Mouse (Mus musculus): ENCODE data around the gene Gm10272. TPM values are rescaled to one million over a fixed set of nuclear protein-coding genes. Genes with fewer than 3 reads are reported as not detected.
"Not testable (repeated sequence)": the region's sequence is repeated elsewhere in the genome, so short reads cannot be mapped to it uniquely, and the experiment has no call there.

The Gm10272 gene
- polyA plus RNA-seq, 1 experiment, result not detected

GRCm38 (mm10) chr10:77752312-77752711, 45.9 kb downstream of the Gm10272 start:
- 53% methylated on average over 3 of the region's 3 CpGs for WGBS
- DNase-seq, result not testable (repeated sequence)

GRCm38 (mm10) chr10:77753448-77753847, 47.0 kb downstream of the Gm10272 start:
- TF ChIP-seq CTCF (IDR thresholded peaks at IDR 0.05; ENCODE audit: borderline replicate concordance, control insufficient read depth, extremely low read depth, insufficient read depth, low read length, poor library complexity) (no peak), POLR2A (IDR thresholded peaks at IDR 0.05; ENCODE audit: control insufficient read depth, extremely low read depth, insufficient read depth, low read length, poor library complexity) (no peak)
- Histone ChIP-seq H3K4me3 (ENCODE audit: control insufficient read depth, insufficient read depth, low read length) (no peak overlapping the region), H3K27me3 (ENCODE audit: control insufficient read depth, insufficient read depth, low read length) (no peaks in the 10 kb centered on the region), H3K4me1 (replicated peaks; ENCODE audit: control insufficient read depth, insufficient read depth, low read length) (no peaks in the 10 kb centered on the region), H3K36me3 (ENCODE audit: control insufficient read depth, insufficient read depth, low read length) (no peaks in the 10 kb centered on the region), H3K27ac (ENCODE audit: control insufficient read depth, insufficient read depth, low read length) (no peak overlapping the region)
- no peak for DNase-seq

More at GRCm38 (mm10) chr10:77752312-77752711, 45.9 kb downstream of the Gm10272 start:
- H3K4me3 ChIP-seq (ENCODE audit: control insufficient read depth, insufficient read depth, low read length); H3K4me1 ChIP-seq (replicated peaks; ENCODE audit: control insufficient read depth, insufficient read depth, low read length); H3K36me3 ChIP-seq (ENCODE audit: control insufficient read depth, insufficient read depth, low read length); H3K27ac ChIP-seq (ENCODE audit: control insufficient read depth, insufficient read depth, low read length); H3K27me3 ChIP-seq (ENCODE audit: control insufficient read depth, insufficient read depth, low read length): not testable (repeated sequence)

Other genes starting within 250 kb of the Gm10272 start
- 49.1 and 52.4 TPM in 2 replicates for gene Fam207a, start 190.8 kb upstream of the Gm10272 start, polyA plus RNA-seq (2012; rRNA removed)
- gene Itgb2, start 176.4 kb upstream of the Gm10272 start, polyA plus RNA-seq (2012; rRNA removed), result 304 and 334 TPM in 2 replicates
- gene Pttg1ip, start 124.9 kb upstream of the Gm10272 start, polyA plus RNA-seq (2012; rRNA removed), result 103 and 129 TPM in 2 replicates
- gene Sumo3, start 100.5 kb upstream of the Gm10272 start, polyA plus RNA-seq (2012; rRNA removed), result 236 and 248 TPM in 2 replicates
- not detected in 2 replicates for gene Gm49325, start 100.4 kb upstream of the Gm10272 start, polyA plus RNA-seq (2012; rRNA removed)
- gene Ube2g2, start 84.4 kb upstream of the Gm10272 start, polyA plus RNA-seq (2012; rRNA removed), result 52.0 and 52.6 TPM in 2 replicates
- 0.97 and 1.3 TPM in 2 replicates for gene Tspear, start 20.1 kb upstream of the Gm10272 start, polyA plus RNA-seq (2012; rRNA removed)
- gene Gm19402, start 15.9 kb upstream of the Gm10272 start, polyA plus RNA-seq (2012; rRNA removed), result not detected in 2 replicates
- not detected in 2 replicates for gene Gm9508, start 9.4 kb upstream of the Gm10272 start, polyA plus RNA-seq (2012; rRNA removed)
- not detected in 2 replicates for gene Gm10024, start 4.8 kb downstream of the Gm10272 start, polyA plus RNA-seq (2012; rRNA removed)
- gene Gm10142, start 9.2 kb downstream of the Gm10272 start, polyA plus RNA-seq (2012; rRNA removed), result not detected in 2 replicates
- gene Krtap12-1, start 14.0 kb downstream of the Gm10272 start, polyA plus RNA-seq (2012; rRNA removed), result 0.23 TPM in 1 of 2 replicates, not detected in the other
- not detected in 2 replicates for gene Gm10100, start 19.9 kb downstream of the Gm10272 start, polyA plus RNA-seq (2012; rRNA removed)
- not detected in 2 replicates for gene Gm18596, start 36.0 kb downstream of the Gm10272 start, polyA plus RNA-seq (2012; rRNA removed)
- not detected in 2 replicates for gene Gm9736, start 44.7 kb downstream of the Gm10272 start, polyA plus RNA-seq (2012; rRNA removed)
- not detected in 2 replicates for gene Gm3233, start 53.1 kb downstream of the Gm10272 start, polyA plus RNA-seq (2012; rRNA removed)
- gene Gm3238, start 64.7 kb downstream of the Gm10272 start, polyA plus RNA-seq (2012; rRNA removed), result not detected in 2 replicates
- not detected in 2 replicates for gene Gm7138, start 70.3 kb downstream of the Gm10272 start, polyA plus RNA-seq (2012; rRNA removed)
- gene Gm3250, start 75.9 kb downstream of the Gm10272 start, polyA plus RNA-seq (2012; rRNA removed), result not detected in 2 replicates
- gene Gm7137, start 81.6 kb downstream of the Gm10272 start, polyA plus RNA-seq (2012; rRNA removed), result not detected in 2 replicates
- gene Gm9639, start 88.5 kb downstream of the Gm10272 start, polyA plus RNA-seq (2012; rRNA removed), result not detected in 2 replicates
- gene Gm19668, start 92.5 kb downstream of the Gm10272 start, polyA plus RNA-seq (2012; rRNA removed), result not detected in 2 replicates
- not detected in 2 replicates for gene Gm9507, start 105.2 kb downstream of the Gm10272 start, polyA plus RNA-seq (2012; rRNA removed)
- gene Gm2696, start 108.1 kb downstream of the Gm10272 start, polyA plus RNA-seq (2012; rRNA removed), result not detected in 2 replicates
- not detected in 2 replicates for gene Krtap10-4, start 120.5 kb downstream of the Gm10272 start, polyA plus RNA-seq (2012; rRNA removed)
- 0.12 TPM in 1 of 2 replicates, not detected in the other for gene Krtap10-10, start 129.3 kb downstream of the Gm10272 start, polyA plus RNA-seq (2012; rRNA removed)
- gene Gm36176, start 140.2 kb downstream of the Gm10272 start, polyA plus RNA-seq (2012; rRNA removed), result 0.36 TPM in 1 of 2 replicates, not detected in the other
- not detected in 2 replicates for gene Gm10318, start 146.2 kb downstream of the Gm10272 start, polyA plus RNA-seq (2012; rRNA removed)
- 0.24 and 0.27 TPM in 2 replicates for gene Gm3285, start 155.3 kb downstream of the Gm10272 start, polyA plus RNA-seq (2012; rRNA removed)
- gene Lrrc3, start 195.9 kb downstream of the Gm10272 start, polyA plus RNA-seq (2012; rRNA removed), result 1.1 and 1.9 TPM in 2 replicates

All from thymus, adult 2 months (tissue).